Mouse (Mus musculus) hindbrain, postnatal 0 days (tissue): ENCODE results near the gene Nudt3. TPM values are rescaled to one million over a fixed set of nuclear protein-coding genes. Genes with fewer than 3 reads are reported as not detected.

Experiments used
- ATAC-seq: fragments of 200-750 bp; cut with Nextera tagmentation; 2 replicates; pipeline ENCODE4 v1.8.0; 2017; ENCODE audit warnings: mild to moderate bottlenecking, moderate TSS enrichment, moderate library complexity
- DNase-seq: peaks from one replicate; pipeline ENCODE4 v3.0.0-alpha.2; 2015; ENCODE audit warnings: low spot score
- H3K27ac ChIP-seq: fragments of 300-500 bp; sonication (generic); 2 replicates; pipeline ENCODE4 v1.5.1; 2014; ENCODE audit warnings: mild to moderate bottlenecking
- H3K27me3 ChIP-seq: fragments of 300-500 bp; sonication (generic); 2 replicates; pipeline ENCODE4 v1.6.1; 2014; ENCODE audit warnings: low read length, mixed read lengths; ENCODE audit not compliant: insufficient read depth
- H3K36me3 ChIP-seq: fragments of 300-500 bp; sonication (generic); 2 replicates; pipeline ENCODE4 v1.6.1; 2014; ENCODE audit warnings: low read length, mixed read lengths; ENCODE audit not compliant: insufficient read depth
- H3K4me1 ChIP-seq: fragments of 300-500 bp; sonication (generic); 2 replicates; pipeline ENCODE4 v1.6.1; 2014; ENCODE audit warnings: antibody characterized with exemption, low read length, mixed read lengths; ENCODE audit not compliant: insufficient read depth
- H3K4me2 ChIP-seq: fragments of 300-500 bp; sonication (generic); 2 replicates; pipeline ENCODE4 v1.6.1; 2014; ENCODE audit warnings: low read depth, mild to moderate bottlenecking, low read length, moderate library complexity, mixed read lengths
- H3K4me3 ChIP-seq: fragments of 300-500 bp; sonication (generic); 2 replicates; pipeline ENCODE4 v1.5.1; 2014; ENCODE audit warnings: low read length
- H3K9ac ChIP-seq: fragments of 300-500 bp; sonication (generic); replicated peaks from 2 replicates; pipeline ENCODE4 v1.6.1; 2014; ENCODE audit warnings: mild to moderate bottlenecking, low read length, moderate library complexity, mixed read lengths
- H3K9me3 ChIP-seq: fragments of 300-500 bp; sonication (generic); 2 replicates; pipeline ENCODE4 v1.6.1; 2016; ENCODE audit warnings: low read length, mixed read lengths
- CTCF ChIP-seq: IDR thresholded peaks from 2 replicates; pipeline ENCODE4 v1.5.1; 2016; ENCODE audit warnings: antibody characterized with exemption, control low read depth, low read depth
- WGBS: fragments of 180-500 bp; shearing (Covaris S2); extraction: QIAGEN DNeasy Blood & Tissue Kit; methylation state at CpG from one replicate; pipeline ENCODE4 v1.1.7; 2014; 5-methylcytosine and 5-hydroxymethylcytosine counted together
- polyA plus RNA-seq: library from polyadenylated mRNA; unstranded; fragments of >200 nt; fragmentation: Nextera tagmentation; extraction: Ambion mirVana; gene quantifications from 2 replicates; pipeline ENCODE4 v1.2.1, GENCODE M21; 2015
- total RNA-seq: library from RNA; depleted of rRNA; stranded (reverse); fragments of >200 nt; gene quantifications from 2 replicates; pipeline ENCODE4 v1.2.3, GENCODE M21; 2014

Gene Nudt3
- total and polyA plus RNA-seq, 2 experiments from 2014 or later, result 220 to 252 TPM

- peaks cover 34% of the 10 kb centered on the region; the same call in 1 of the 2 replicates for H3K36me3 ChIP-seq
- 0 out of 2 replicates have a peak overlapping the region, but pooled peaks have one; percentile 41 for H3K27ac ChIP-seq
- ATAC-seq (no peak), DNase-seq (no peak)
- H3K9me3 ChIP-seq, result no peaks in the 10 kb centered on the region
- no peaks in the 10 kb centered on the region for H3K27me3 ChIP-seq
- 90% methylated on average over 12 of the region's 12 CpGs for WGBS
- H3K9ac ChIP-seq, result no peak overlapping the region
- peak; percentile 46; the same call in 1 of the 2 replicates for TF ChIP-seq CTCF
- H3K4me2 ChIP-seq, result no peak overlapping the region
- no peak overlapping the region for H3K4me3 ChIP-seq
- no peaks in the 10 kb centered on the region for H3K4me1 ChIP-seq
Measured at GRCm38 (mm10) chr17:27591826-27592564, 31.3 kb downstream of the Nudt3 start.

- no peak for TF ChIP-seq CTCF
- no peak for ATAC-seq
- H3K27ac ChIP-seq, result no peak overlapping the region
- WGBS, result 73% methylated on average over 8 of the region's 8 CpGs
- H3K4me2 ChIP-seq, result no peak overlapping the region
- DNase-seq, result no peak
- H3K4me3 ChIP-seq, result no peak overlapping the region
- no peaks in the 10 kb centered on the region for H3K9me3 ChIP-seq
- no peaks in the 10 kb centered on the region for H3K4me1 ChIP-seq
- H3K27me3 ChIP-seq, result no peaks in the 10 kb centered on the region
- peaks cover 16% of the 10 kb centered on the region; the same call in 1 of the 2 replicates for H3K36me3 ChIP-seq
- H3K9ac ChIP-seq, result no peak overlapping the region
Measured at GRCm38 (mm10) chr17:27588231-27588630, 35.1 kb downstream of the Nudt3 start.

GRCm38 (mm10) chr17:27587252-27587651 lies 36.0 kb downstream of the Nudt3 start:
- DNase-seq (peak; percentile 18), ATAC-seq (no peak)
- 56% methylated on average over 12 of the region's 12 CpGs for WGBS
- H3K4me1 ChIP-seq, result no peaks in the 10 kb centered on the region
- TF ChIP-seq CTCF, result no peak
- H3K36me3 ChIP-seq, result peaks cover 23% of the 10 kb centered on the region; the same call in 1 of the 2 replicates
- peak overlapping the region; percentile 42; the same call in 1 of the 2 replicates for H3K27ac ChIP-seq
- H3K9ac ChIP-seq, result no peak overlapping the region
- no peaks in the 10 kb centered on the region for H3K9me3 ChIP-seq
- no peaks in the 10 kb centered on the region for H3K27me3 ChIP-seq
- no peak overlapping the region for H3K4me2 ChIP-seq
- H3K4me3 ChIP-seq, result no peak overlapping the region

GRCm38 (mm10) chr17:27586661-27587060 lies 36.6 kb downstream of the Nudt3 start:
- no peaks in the 10 kb centered on the region for H3K9me3 ChIP-seq
- 59% methylated on average over 9 of the region's 9 CpGs for WGBS

GRCm38 (mm10) chr17:27583185-27583894 lies 40.0 kb downstream of the Nudt3 start:
- ATAC-seq (no peak), DNase-seq (no peak)
- Histone ChIP-seq H3K4me1 (no peaks in the 10 kb centered on the region), H3K4me3 (no peak overlapping the region), H3K4me2 (no peak overlapping the region), H3K27me3 (no peaks in the 10 kb centered on the region), H3K36me3 (peaks cover 27% of the 10 kb centered on the region; the same call in 1 of the 2 replicates), H3K27ac (no peak overlapping the region), H3K9me3 (no peaks in the 10 kb centered on the region), H3K9ac (no peak overlapping the region)
- no peak for TF ChIP-seq CTCF
- 81% methylated on average over 13 of the region's 13 CpGs for WGBS

More at GRCm38 (mm10) chr17:27586661-27587060, 36.6 kb downstream of the Nudt3 start:
- Histone ChIP-seq H3K4me1 (no peaks in the 10 kb centered on the region), H3K4me2 (no peak overlapping the region), H3K36me3 (peaks cover 27% of the 10 kb centered on the region; the same call in 1 of the 2 replicates), H3K27me3 (no peaks in the 10 kb centered on the region), H3K27ac (peak overlapping the region; percentile 42; the same call in 1 of the 2 replicates), H3K4me3 (no peak overlapping the region), H3K9ac (no peak overlapping the region)
- TF ChIP-seq CTCF, result no peak
- no peak for ATAC-seq
- DNase-seq, result peak; percentile 1

GRCm38 (mm10) chr17:27580392-27581068 lies 42.8 kb downstream of the Nudt3 start:
- H3K9me3 ChIP-seq, result no peaks in the 10 kb centered on the region
- H3K27me3 ChIP-seq, result no peaks in the 10 kb centered on the region
- H3K27ac ChIP-seq, result no peak overlapping the region
- H3K4me2 ChIP-seq, result no peak overlapping the region
- H3K36me3 ChIP-seq, result peaks cover 28% of the 10 kb centered on the region; the same call in 1 of the 2 replicates
- H3K4me1 ChIP-seq, result no peaks in the 10 kb centered on the region
- no peak overlapping the region for H3K4me3 ChIP-seq
- ATAC-seq (no peak), DNase-seq (no peak)
- WGBS, result 80% methylated on average over 19 of the region's 20 CpGs
- no peak for TF ChIP-seq CTCF
- no peak overlapping the region for H3K9ac ChIP-seq
